Mouse (Mus musculus) MEL (cell line): ENCODE measurements around the gene Btbd11.

Experiments
- MAFK ChIP-seq: IDR thresholded peaks from 2 replicates; pipeline ENCODE4 v1.6.1; 2011; ENCODE audit warnings: low read depth, mild to moderate bottlenecking, low read length, improper control_type of control experiment, borderline replicate concordance
- POLR2A ChIP-seq, 2 experiments: IDR thresholded peaks; 2 replicates each; pipeline ENCODE4 v1.6.1; 2011 to 2012; ENCODE audit warnings: low read length in 2 of 2, mild to moderate bottlenecking in 2 of 2, control low read depth in 1 of 2, improper control_type of control experiment in 1 of 2, low read depth in 1 of 2, moderate library complexity in 1 of 2; ENCODE audit not compliant: control insufficient read depth in 1 of 2, insufficient read depth in 1 of 2, poor library complexity in 1 of 2
- POLR2AphosphoS2 ChIP-seq: IDR thresholded peaks from 2 replicates; pipeline ENCODE4 v1.6.1; 2011; ENCODE audit warnings: low read length, improper control_type of control experiment

DNA sequence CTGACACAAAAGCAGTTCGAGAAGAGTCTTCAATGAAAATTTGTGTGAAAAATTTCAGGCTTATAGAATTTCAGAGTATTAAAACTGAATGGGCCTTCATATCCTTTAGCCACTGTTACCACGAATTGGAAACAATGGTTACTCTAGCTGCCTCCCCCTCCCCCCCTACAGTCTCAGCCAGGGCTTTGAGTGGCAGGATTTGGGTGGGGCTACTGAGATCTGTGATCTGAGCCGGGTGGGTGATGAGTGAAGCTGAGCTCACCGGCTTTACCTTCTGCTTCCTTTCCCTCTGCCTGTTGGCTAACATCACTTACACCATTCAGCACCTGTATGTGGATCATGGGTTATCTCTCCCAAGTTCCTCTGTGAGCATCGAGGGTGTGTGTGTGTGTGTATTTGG is 158.4 kb downstream of the Btbd11 start:
- TF ChIP-seq POLR2AphosphoS2 = no peak
- no peak for TF ChIP-seq MAFK
- no peak for TF ChIP-seq POLR2A (IDR thresholded peaks at IDR 0.05; ENCODE audit: control insufficient read depth in 1 of 2, insufficient read depth in 1 of 2, low read depth in 1 of 2, low read length in 2 of 2, poor library complexity in 1 of 2)
